Mouse (Mus musculus) adrenal gland, adult 2 months (tissue): ENCODE measurements around the gene Gm16253. TPM values are rescaled to one million over a fixed set of nuclear protein-coding genes. Genes with fewer than 3 reads are reported as not detected.
A peak's percentile ranks its signal among the peaks of the same experiment; 100 is the strongest.

ENCODE experiments used
- DNase-seq: peaks from one replicate; pipeline ENCODE4 v3.0.0; 2021
- polyA plus RNA-seq: library from polyadenylated mRNA; depleted of rRNA; stranded (reverse); fragments of >200 nt; gene quantifications from 2 replicates; pipeline ENCODE4 v1.2.3, GENCODE M21; 2012
- total RNA-seq, 2 experiments: library from RNA; stranded (reverse); gene quantifications; 2 replicates each; pipeline ENCODE4 v1.2.3; 2021

Gene Gm16253
- total and polyA plus RNA-seq, 3 experiments = not detected

DNA sequence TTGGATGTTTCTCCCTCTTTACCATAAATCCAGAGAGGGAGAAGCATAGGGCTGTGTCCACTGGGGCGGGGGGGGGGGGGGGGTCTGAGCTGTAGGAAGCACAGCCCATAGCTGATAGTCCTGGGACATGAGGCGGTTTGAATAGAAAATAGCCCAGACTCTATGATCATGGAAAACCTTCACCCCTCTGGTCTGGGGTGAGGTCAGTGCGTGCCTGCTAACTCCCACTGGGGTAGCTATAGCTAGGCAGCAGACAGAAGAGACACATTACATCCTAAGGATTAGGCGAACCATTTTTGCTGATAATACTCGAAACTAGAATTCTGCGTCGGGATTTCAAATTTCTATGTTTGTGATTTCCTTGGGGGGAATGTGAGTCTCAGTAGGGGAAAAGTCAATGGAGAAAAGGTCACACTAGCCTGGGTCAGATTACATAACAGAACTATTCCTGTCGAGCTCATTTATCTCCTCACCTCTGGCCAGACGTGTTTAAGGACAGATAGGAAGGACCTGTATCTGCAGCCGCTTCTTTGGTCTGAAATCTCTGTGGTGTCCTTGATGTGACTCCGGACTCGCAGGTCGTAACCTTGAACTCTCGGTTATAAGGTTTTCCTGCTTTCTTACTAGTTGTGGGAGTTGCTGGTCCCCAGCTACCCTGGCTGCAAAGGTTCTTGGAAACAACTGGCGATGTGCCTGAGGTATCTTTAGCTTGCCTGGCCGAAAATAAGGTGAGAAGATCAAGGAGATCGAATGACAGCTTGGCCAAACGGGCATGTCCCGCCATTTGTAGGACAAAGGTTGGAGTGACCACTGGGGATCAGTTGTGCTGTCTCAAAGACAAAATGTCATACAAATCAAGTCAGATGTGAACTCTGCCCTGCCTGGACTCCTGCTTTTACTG is 2.9 kb upstream of the Gm16253 start:
- DNase-seq = peak; percentile 74

DNA sequence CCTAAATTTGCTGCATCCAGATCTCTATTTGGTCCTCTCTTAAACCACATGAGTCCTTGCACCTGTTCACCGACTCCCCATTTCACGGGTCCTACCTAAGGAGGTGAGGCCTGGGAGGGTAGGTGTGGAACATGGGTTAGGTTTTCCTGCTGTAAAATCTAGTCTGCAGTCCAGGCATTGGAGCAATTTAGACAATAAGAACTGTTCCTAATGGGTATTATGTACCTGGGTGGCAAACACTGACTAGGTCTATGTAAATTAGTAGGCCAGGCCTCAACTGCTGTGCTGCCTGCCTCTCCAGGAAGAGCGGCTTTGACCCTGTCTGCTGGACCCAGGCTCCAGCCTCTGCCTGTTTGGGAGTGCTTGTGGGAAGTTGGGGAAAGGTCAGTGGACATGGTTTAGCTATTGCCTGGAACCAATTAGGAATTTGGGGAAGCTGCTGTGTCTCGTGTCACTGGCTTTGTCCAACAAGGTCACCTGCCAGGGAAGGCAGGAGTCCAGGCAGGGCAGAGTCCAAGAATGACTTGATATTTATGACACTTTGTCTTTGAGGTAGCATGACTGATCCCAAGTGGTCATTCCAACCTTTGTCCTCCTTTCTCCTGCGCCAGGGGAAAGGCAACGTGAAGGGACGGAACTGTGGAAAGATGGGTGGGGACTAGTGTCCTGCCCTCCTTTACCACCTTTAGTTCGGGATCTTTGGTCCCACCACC is 1.4 kb upstream of the Gm16253 start:
- peak; percentile 73 for DNase-seq

DNA sequence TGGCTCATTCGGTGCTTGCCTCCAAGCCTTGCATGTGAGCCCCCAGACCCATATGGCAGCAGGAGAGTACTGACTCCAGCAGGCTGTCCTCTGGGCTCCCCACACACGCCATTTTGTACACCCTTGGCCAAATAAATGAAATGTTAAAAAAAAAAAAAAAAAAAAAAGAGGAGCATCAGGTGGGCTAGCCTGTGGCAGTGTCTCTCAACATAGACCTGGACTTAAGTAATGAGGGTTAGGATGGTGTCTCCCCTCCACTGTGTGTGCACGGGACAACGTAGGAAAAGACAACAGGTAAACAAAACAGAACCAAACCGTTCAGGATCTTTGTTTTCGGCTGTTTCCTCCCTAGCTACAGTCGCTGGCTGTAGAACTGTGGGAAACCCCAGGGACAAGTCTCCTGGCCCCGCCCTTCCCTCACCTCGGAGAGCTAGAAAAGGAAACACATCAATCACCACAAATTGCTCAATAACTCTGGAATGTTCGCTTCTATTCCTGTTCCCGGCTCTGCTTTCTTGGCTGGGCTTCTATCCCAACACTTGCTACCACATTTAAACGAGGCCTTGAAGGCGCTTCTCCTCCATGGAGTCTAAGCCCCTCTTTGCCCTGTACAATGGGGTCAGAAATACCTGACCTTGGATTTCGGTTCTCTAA is 652 bp upstream of the Gm16253 start:
- DNase-seq = peak; percentile 89

DNA sequence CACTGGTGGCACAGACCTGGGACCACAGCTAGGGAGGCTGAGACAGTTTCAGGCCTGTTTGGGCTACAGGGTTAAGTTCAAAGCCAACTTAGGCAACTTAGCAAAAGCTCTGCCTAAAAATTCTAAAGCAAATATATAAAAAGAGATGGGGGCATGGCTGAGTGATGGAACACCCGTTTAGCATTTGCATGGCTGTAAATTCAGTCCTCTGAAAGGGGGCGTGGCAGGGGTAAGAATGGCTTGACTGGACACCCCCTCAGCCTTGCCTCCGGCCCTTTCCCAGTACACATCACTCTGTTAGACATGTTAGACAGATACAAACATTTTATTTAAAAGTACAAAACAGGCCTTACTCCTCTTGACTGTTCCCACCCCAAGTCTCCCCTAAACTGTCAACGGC is 782 bp downstream of the Gm16253 start:
- DNase-seq = no peak

DNA sequence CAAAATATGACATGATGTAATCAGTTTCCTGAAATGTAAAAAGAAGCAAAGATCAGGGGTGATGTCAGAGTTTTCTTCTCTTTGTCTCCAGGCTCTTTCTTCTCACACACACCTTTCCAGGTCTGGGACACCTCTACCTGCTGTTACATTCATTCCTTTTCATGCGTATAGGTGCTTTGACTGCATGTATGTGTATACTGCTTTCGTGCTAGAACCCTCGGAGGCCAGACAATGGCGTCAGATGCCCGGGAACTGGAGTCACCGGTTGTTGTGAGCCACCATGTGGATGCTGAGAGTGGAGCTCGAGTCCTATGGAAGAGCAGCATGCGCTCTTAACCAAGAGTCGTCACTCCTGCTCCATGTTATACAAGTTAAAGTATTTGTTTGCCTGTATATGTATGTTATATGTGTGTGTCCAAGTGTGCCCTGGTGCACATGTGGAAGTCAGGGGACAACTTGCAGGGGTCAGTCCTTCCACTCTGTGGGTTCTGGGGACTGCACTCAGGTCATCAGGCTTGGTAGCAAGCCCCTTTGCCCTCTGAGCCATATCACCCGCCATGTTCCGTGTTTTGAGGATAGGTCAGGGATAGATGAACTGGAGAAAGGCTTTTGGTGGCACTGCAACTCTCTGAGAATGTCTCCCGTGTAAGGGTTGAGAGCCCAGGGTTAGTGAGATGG is 1.9 kb downstream of the Gm16253 start:
- DNase-seq = no peak

DNA sequence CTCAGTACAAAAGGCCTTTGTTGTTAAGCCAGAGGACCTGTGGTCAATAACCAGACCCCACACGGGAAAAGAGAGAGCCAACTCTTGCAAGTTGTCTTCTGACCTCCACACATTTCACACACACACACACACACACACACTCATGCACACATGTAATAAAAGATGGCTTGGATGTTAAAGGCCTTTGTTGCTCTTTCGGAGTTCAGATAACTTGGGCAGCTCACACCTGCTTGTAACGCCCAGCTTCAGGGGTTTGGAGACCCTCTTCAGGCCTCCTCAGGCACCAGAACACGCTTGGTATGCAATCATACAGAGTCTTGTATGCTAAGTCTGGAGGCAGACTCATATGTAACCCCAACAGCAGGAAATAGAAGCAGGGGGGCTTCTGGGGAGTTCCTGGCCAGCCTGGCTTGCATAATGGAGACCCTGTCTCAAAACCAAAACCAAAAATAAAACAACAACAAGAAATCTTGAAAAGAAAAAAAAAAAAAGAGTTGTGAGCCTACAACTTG is 2.5 kb downstream of the Gm16253 start:
- DNase-seq = no peak

DNA sequence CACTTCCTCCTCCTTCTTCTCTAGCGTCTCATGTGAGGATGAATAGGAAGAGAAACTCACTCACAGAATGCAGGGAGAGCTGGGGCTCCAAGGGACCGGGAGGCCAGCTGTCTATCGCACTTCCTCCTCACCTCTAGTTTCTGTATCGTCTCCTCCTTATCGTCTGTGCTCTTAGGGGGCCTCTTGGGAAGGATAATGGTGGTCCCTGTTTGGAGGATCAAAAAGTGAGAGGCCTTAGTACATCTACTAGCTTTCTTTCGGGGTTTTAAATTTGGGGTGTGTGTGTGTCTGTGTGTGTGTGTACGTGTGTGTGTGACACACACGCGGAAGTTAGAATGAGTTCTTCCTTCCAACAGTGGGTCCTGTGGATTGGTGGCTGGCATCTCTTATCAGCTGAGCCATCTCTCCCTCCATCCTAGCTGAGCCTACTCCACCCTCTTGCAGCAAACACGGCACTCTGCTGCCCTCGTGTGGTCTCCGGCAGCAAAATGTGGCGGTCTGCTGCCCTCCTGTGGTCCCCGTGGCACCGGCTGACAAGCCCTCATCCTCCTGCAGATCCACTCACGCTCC is 3.2 kb downstream of the Gm16253 start:
- DNase-seq = peak; percentile 93

DNA sequence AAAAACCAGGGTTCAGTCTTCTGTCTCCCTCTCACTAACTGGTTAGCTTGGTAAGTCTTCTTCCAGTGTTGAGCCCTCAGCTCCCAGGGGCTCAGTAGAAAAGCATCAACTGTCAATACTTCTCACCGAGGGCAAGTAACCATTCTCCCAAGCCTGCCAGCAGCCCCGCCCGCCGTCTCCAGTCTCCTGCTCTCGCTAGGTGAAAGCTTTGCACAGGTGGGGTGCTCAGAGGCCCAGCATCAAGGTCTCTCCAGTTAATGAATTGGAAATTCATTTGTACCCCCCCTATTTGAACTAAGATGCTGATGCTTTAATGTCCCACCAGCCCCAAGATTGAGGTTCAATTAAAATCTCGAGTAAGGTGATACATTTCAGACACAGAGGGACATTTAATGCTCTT is 4.4 kb downstream of the Gm16253 start:
- DNase-seq = no peak

DNA sequence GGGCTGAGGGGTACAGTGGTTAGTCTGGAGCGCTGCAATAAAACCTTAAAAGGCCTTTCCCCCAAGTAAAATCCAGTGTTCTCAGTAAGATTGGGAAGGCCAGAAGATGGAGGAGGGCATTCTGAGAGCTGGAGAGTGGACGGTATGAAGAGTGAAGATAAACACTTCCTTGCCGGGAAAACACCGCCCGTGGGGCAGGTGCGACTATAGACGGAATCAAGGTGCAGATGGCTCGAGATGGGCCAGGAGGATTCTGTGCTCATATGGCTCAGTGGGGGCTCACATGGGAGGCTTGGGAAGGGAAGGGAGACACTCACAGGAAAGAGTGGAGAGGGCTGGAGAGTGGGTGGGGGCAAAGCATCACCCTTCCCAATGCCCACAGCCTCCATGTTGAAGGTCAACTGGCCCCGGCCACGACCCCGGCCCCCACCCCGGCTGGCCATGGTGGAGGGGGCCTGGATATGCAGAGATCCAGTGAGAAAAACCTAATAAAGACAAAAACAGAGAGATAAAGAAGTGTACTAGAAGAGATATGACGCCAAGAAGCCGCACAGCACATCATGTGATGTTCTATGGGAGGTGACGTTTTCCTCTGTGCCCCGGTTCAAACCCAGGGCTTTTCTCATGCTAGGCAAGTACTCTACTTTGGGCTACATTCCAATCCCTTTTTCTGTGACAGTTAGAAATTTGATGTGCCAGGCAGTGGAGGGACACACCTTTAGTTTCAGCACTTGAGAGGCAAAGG is 5.2 kb downstream of the Gm16253 start:
- DNase-seq = no peak

DNA sequence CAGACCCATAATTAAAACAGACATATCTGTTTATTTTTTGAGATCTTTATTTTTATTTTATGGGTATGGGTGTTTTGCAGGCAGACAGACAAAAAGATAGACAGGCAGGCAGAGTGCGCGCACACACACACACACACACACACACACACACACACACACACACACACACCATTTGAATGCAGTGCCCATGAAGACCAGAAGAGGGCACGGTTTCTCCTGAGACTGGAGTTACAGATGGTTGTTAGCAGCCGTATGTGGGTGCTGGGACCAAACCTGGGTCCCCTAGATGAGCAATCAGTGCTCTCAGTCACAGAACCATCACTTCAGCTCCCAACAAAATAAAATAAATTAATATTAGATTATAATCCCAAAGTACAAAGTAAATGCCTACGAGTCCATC is 6.6 kb downstream of the Gm16253 start:
- no peak for DNase-seq

DNA sequence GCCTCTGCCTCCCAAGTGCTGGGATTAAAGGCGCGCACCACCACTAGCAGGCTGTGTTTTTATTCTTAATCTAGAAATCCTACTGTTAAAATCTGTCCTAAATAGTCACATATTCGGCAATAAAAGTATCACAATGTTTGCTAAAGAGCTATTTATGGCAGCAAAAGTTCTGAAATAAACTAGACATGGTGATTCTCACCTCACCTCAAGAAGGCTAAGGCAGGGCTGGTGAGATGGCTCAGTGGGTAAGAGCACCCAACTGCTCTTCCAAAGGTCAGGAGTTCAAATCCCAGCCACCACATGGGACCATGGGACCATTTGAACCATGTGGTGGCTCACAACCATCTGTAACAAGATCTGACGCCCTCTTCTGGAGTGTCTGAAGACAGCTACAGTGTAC is 13.9 kb downstream of the Gm16253 start:
- no peak for DNase-seq

DNA sequence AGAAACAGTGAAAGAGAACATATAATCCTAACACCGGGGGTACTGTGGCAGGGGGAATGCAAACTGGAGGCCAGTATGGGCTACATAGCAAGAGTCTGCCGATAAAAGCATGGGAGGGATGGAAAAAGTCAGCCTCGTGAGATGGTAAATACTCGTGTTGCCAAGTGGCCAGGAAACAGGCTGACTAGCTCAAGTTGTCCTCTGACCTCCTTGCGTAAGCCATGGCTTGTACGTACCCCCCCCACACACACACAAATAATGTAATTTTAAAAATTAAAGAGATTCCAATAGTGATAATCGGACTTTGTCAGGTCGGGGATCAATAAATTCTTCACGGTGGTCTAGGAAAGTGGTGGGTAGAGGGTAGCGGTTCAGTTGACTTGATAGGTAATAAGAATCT is 16.6 kb downstream of the Gm16253 start:
- no peak for DNase-seq

DNA sequence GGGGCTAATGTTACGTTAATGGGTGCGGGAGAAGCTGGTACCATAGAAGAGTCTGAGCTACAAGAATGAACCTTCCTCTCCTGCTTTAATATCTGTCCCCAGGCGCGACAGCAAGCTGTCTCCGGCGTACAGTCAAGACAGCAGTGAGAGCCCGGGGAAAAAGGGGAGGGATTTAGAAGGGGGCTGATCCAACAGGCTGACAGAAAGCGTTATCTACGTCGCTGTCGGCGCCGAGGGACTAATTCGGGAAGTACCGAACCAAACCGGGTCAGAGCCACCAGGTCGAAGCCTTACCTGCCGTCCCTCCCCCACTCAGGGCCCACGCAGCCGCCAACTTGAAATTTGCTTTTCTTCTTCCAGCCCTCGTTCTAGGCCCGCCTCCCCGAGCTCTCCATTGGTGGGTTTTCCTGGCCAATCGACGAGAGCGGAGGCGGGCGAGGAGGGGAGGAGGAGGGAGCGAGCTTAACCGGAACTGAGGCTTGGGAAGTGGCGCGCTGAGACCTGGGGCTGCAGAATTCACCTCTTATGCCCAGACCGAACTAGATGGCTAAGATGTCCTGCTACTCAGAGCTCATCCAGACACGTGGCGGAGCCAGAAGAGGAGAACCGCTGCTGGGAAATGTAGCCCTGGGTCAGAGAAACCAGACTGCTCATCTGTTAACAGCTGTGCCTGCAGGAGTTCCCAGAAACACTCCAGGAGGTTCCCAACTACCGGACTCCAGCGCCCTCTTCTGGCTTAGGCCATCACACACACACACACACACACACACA is 17.2 kb downstream of the Gm16253 start, which contains the start of gene Polr3gl:
TSS of gene Polr3gl (minus strand) at position 392 of the 771 bp plus-strand sequence.
- peak; percentile 97 for DNase-seq

DNA sequence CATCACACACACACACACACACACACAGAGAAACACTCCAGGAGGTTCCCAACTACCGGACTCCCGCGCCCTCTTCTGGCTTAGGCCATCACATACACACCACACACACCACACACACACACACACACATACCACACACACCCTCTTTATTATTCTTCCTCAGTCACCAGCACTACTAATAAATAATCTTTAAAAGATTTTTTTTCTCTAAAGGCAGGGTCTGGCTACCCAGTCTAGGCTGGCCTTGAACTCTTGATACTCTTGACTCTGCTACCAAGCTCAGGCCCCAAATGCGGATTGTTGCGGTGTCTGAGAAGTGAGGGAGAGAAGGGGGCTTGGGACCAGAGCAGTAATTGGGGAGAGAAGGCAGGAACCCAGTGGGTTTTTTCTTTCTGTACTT is 18.1 kb downstream of the Gm16253 start:
- no peak for DNase-seq

DNA sequence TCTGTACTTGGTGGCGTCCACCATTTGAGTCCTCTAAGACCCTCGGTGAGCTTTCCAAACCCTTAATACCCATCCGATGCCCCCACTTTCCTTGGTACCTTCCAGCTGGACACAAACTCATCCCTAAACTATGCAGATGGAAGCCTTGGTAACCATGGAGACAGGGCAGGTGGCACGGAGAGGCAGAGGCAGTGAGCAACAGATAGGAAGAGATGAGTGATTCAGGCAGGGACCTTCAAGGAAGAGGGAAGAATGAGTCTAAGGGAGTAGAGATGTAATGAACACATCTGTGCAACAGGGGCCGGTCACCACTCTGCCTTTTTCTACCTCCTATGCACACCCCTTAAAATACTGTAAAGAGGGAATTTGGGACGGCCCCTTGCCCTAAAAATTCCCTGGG is 18.9 kb downstream of the Gm16253 start:
- DNase-seq = no peak

DNA sequence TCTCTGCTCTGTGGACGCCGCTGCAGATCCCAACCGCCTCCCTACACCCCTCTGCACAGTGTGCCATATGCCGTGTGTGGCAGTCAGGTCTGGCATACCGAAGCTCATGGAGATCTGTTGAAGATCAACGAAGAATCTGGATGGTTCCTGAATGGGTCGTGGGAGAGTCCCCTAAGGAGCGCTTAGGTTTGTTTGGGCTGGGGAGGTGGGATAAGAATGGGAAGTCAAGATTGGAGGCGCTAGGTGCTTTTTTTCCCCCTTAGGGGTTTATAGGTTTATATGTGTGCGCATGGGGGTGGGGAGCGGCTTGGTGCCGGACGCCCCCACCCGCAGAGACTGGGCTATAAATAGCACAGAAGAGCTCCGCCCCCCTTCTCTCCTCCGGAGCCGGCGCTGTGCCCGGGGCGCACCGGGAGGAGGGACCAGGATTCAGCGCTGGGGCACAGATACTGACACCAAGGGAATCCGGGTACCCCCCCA is 19.5 kb downstream of the Gm16253 start, which contains the start of gene Ankrd34a:
TSS of gene Ankrd34a (plus strand) at position 409 of the 480 bp plus-strand sequence.
- peak; percentile 74 for DNase-seq

DNA sequence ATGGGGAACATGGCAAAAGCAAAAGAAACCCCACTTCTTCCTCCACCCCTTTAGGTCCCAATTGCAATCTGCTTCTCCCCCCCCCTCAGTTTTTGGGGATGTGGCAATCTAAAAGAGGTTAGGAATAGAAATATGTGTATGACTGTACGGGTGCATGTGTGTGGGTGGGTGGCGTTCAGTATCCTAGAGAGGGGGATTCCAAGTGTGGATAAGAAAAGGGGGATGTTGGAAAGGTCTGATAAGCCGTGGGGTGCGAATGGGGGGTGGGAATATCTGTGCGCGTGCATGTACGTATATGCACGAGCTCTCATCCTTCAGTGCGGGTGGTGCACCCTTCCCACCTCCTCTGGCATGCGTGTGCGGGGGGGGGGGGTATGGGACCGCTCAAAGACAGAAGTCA is 20.1 kb downstream of the Gm16253 start:
- no peak for DNase-seq

DNA sequence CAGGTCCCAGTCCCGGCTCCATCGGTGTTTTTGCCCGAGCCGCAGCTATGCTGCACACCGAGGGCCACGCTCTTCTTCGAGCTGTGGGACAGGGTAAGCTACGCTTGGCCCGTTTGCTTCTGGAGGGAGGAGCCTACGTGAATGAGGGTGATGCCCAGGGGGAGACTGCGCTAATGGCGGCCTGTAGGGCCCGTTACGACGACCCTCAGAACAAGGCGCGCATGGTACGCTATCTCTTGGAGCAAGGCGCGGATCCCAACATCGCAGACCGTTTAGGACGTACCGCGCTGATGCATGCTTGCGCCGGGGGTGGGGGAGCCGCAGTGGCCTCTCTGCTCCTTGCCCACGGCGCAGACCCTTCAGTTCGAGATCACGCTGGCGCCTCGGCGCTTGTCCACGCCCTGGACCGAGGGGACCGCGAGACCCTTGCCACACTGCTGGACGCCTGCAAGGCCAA is 20.7 kb downstream of the Gm16253 start:
- DNase-seq = peak; percentile 62
